Mouse (Mus musculus) liver, embryonic 14.5 days (tissue): Measurements from ENCODE around the gene Rps12-ps3.

ENCODE experiments used
- CTCF ChIP-seq: IDR thresholded peaks from 2 replicates; pipeline ENCODE4 v1.5.1; 2016; ENCODE audit warnings: antibody characterized with exemption, low read depth, control low read depth
- EP300 ChIP-seq: IDR thresholded peaks from 2 replicates; pipeline ENCODE4 v1.6.1; 2016; ENCODE audit warnings: antibody characterized with exemption, low read depth

DNA sequence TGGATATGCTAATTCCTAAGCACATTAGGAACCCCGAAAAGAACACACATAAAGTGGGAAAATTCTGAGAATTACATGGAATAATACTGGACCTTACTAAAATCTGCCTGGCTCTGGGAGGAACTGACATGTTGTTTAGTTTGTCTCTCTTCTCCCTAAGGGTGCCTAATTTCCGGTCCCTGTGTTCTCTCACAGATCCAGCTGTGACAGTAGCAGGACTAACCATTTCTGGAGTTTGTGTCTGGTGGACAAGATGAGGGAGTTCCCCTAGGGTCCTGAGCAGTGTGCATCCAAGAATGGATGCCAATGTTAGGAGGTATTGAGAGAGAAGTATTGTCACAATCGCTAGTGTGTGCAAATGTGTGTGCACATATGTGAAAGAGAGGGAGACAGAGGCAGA, 34.3 kb downstream of the Rps12-ps3 start:
- no peak for TF ChIP-seq CTCF
- TF ChIP-seq EP300: no peak
